Mouse (Mus musculus): ENCODE results near the gene Palm. TPM values are rescaled to one million over a fixed set of nuclear protein-coding genes. Genes with fewer than 3 reads are reported as not detected.

Palm gene
- total RNA-seq, 4 experiments from 2014 or later: 244 to 264 (median 260) TPM

Small RNA genes lying within 50 kb of the gene (microRNA-seq; reads per million reads assigned to microRNA genes)
- gene Mir6910: 0 reads per million in 2 experiments

Other genes starting within 250 kb of the Palm start
- gene Mier2, start 238.4 kb upstream of the Palm start, total RNA-seq (2022): 10 to 100 TPM; 51.2 to 72.3 (median 53.0) TPM
- gene Theg, start 206.2 kb upstream of the Palm start, total RNA-seq (2022): under 1 TPM in 1 of 4 experiments, not detected in 3; 0.61 TPM
- 10 to 100 TPM; 13.4 to 17.6 (median 15.5) TPM for gene C2cd4c, start 179.5 kb upstream of the Palm start, total RNA-seq (2022)
- 10 to 100 TPM; 41.1 to 51.9 (median 45.4) TPM for gene Shc2, start 155.7 kb upstream of the Palm start, total RNA-seq (2022)
- gene Odf3l2, start 147.8 kb upstream of the Palm start, total RNA-seq (2022): under 1 TPM in 3 of 4 experiments, not detected in 1; 0.27 to 0.60 (median 0.39) TPM
- not detected for gene Madcam1, start 129.0 kb upstream of the Palm start, total RNA-seq (2022)
- gene Tpgs1, start 124.2 kb upstream of the Palm start, total RNA-seq (2022): 10 to 100 TPM; 48.4 to 72.6 (median 64.3) TPM
- 10 to 100 TPM; 57.9 to 67.0 (median 66.1) TPM for gene Cdc34, start 111.4 kb upstream of the Palm start, total RNA-seq (2022)
- gene Gzmm, start 104.6 kb upstream of the Palm start, total RNA-seq (2022): 1 to 10 TPM; 2.3 to 3.5 (median 3.3) TPM
- gene Bsg, start 89.1 kb upstream of the Palm start, total RNA-seq (2022): 100 to 1,000 TPM; 515 to 593 (median 535) TPM
- gene Hcn2, start 76.9 kb upstream of the Palm start, total RNA-seq (2022): 100 to 1,000 TPM; 120 to 128 (median 121) TPM
- gene Polrmt, start 47.0 kb upstream of the Palm start, total RNA-seq (2022): 10 to 100 TPM; 44.5 to 58.2 (median 51.3) TPM
- gene Fgf22, start 38.5 kb upstream of the Palm start, total RNA-seq (2022): 1 to 10 TPM; 1.7 to 4.6 (median 2.4) TPM
- gene Rnf126, start 26.6 kb upstream of the Palm start, total RNA-seq (2022): 10 to 100 TPM; 72.4 to 82.9 (median 75.8) TPM
- gene Fstl3, start 16.3 kb upstream of the Palm start, total RNA-seq (2022): 1 to 10 TPM; 2.2 to 2.9 (median 2.4) TPM
- under 1 TPM in 3 of 4 experiments, not detected in 1; 0.43 to 0.83 (median 0.50) TPM for gene Prss57, start 2.6 kb upstream of the Palm start, total RNA-seq (2022)
- gene Misp, start 27.4 kb downstream of the Palm start, total RNA-seq (2022): 1 to 10 TPM in 2 of 4 experiments, not detected in 2; 1.6 to 1.9 TPM
- 10 to 100 TPM; 67.7 to 76.4 (median 73.7) TPM for gene Ptbp1, start 60.9 kb downstream of the Palm start, total RNA-seq (2022)
- 1 to 10 TPM; 1.2 to 2.3 (median 1.5) TPM for gene Prtn3, start 80.9 kb downstream of the Palm start, total RNA-seq (2022)
- gene Plppr3, start 81.1 kb downstream of the Palm start, total RNA-seq (2022): 10 to 100 TPM; 34.6 to 41.0 (median 38.0) TPM
- not detected for gene Elane, start 92.7 kb downstream of the Palm start, total RNA-seq (2022)
- gene Cfd, start 97.3 kb downstream of the Palm start, total RNA-seq (2022): under 1 TPM in 1 of 4 experiments, not detected in 3; 0.39 TPM
- gene Med16, start 115.4 kb downstream of the Palm start, total RNA-seq (2022): 10 to 100 TPM; 50.4 to 61.2 (median 57.1) TPM
- gene Gm26602, start 117.3 kb downstream of the Palm start, total RNA-seq (2022): not detected
- 1 to 10 TPM; 6.3 to 8.3 (median 7.6) TPM for gene Kiss1r, start 123.4 kb downstream of the Palm start, total RNA-seq (2022)
- 100 to 1,000 TPM; 340 to 392 (median 347) TPM for gene R3hdm4, start 127.6 kb downstream of the Palm start, total RNA-seq (2022)
- 10 to 100 TPM in 1 of 4 experiments, 1 to 10 TPM in 3; 6.6 to 11.8 (median 7.5) TPM for gene Arid3a, start 133.5 kb downstream of the Palm start, total RNA-seq (2022)
- gene Wdr18, start 166.6 kb downstream of the Palm start, total RNA-seq (2022): 10 to 100 TPM; 42.9 to 50.8 (median 48.6) TPM
- under 1 TPM in 2 of 4 experiments, not detected in 2; 0.19 to 0.20 TPM for gene Grin3b, start 177.1 kb downstream of the Palm start, total RNA-seq (2022)
- 100 to 1,000 TPM; 111 to 119 (median 116) TPM for gene Tmem259, start 190.8 kb downstream of the Palm start, total RNA-seq (2022)
- 1 to 10 TPM; 5.3 to 9.8 (median 6.6) TPM for gene Cnn2, start 195.0 kb downstream of the Palm start, total RNA-seq (2022)
- gene Abca7, start 202.9 kb downstream of the Palm start, total RNA-seq (2022): 10 to 100 TPM; 12.4 to 13.6 (median 13.3) TPM
- gene Arhgap45, start 223.1 kb downstream of the Palm start, total RNA-seq (2022): 10 to 100 TPM in 2 of 4 experiments, 1 to 10 TPM in 2; 2.8 to 14.1 (median 8.2) TPM
- gene Polr2e, start 246.2 kb downstream of the Palm start, total RNA-seq (2022): 10 to 100 TPM; 64.2 to 86.7 (median 75.4) TPM

All from layer of hippocampus, adult 8-10 months (tissue).